Mouse (Mus musculus) left cerebral cortex, adult 9 months (tissue): ENCODE measurements around the gene Dnlz.
A peak's percentile ranks its signal among the peaks of the same experiment; 100 is the strongest.
"Not testable (repeated sequence)": the region's sequence is repeated elsewhere in the genome, so short reads cannot be mapped to it uniquely, and the experiment has no call there.

Experiments
- DNase-seq, 2 experiments: peaks; one replicate each; pipeline ENCODE4 v3.0.0; 2022; ENCODE audit warnings: low spot score in 2 of 2

The Dnlz gene

DNA sequence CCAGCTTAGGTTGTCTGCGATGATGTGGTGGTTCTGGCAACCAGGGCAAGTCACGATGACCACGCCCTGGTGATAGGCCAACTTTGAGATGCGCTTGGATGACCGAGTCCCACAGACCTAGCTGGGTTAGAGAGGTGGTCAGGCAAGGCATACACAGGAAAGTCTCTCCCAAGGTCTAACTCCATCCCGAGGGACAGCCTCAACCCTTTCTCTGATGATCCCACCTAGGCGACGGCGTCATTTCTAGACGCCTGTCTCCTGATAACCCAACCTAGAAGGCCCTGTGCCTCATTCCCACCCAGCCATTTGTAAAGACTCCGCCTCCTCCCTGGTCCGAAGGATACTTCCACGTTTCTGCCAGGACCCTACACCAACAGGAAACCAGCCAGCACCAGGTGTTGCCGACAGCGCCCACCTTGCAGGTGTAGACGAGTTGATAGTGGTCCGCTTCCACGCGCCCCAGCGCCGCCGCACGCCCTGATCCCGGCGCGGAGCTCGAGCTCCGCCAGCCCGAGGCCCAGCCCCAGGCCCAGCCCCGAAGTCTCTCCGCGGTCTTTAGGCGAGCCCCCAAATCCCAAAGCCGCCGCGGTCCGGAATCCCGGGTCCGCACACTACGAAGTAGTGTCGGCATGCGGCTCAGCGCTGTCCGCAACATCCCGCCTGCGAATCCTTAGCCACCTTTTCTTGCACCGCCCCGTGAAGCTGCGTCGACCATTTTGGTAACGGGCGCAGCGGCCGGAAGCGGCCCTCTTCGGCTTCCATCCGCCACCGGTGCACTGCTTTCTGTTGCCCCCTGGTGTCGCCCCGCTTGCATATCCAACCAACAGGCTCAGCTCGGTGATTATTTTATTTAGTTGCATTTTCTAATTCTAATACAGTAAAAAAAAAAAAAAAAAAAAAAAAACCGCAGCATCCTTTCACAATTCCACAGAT lies at the start of gene Dnlz:
Gene Dnlz (minus strand): TSS at position 753 of the 933 bp plus-strand sequence.
- peak; percentile 84 to 94 for DNase-seq

DNA sequence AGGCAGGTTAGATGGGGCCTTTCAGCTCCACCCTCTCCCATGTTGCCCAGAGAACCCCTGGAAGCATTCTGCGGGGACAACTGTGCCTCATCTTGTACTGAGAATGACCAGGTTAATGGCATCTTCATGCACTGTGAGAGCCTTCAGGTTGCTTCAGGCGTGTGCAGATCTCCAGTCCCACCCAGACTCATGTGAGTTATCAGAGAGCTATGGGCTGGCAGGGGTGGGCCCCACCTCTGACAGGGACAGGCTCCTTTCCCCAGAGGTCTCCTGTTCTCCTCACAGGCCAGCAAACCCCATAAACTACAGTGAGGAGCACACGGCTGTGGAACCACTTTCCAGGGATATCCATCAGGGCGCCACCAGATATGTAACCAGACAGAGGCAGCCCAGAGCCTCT lies 49.1 kb upstream of the Dnlz start:
- DNase-seq, result no peak

- no peak for DNase-seq
Measured at GRCm38 (mm10) chr2:26400296-26400695, 48.4 kb upstream of the Dnlz start.

DNA sequence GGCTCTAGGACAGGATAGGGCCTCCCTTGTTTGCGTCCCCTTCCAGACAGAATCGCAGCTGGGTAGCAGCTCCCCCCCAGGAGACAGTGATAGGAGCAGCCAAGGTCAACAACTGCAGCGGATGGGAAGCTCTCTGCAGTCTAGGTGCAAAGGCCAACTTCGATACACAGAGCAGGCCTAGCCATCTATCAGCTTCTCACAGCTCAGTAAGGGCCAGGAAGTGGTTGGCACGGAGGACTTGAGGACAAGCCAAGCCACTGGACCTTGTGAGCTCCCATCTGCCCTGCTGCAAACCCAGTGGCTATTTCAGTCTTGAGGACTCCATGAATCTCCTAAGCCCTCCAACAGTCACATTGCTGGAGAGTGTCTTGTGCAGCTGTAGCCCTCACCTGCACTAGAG lies 47.7 kb upstream of the Dnlz start:
- no peak for DNase-seq

DNA sequence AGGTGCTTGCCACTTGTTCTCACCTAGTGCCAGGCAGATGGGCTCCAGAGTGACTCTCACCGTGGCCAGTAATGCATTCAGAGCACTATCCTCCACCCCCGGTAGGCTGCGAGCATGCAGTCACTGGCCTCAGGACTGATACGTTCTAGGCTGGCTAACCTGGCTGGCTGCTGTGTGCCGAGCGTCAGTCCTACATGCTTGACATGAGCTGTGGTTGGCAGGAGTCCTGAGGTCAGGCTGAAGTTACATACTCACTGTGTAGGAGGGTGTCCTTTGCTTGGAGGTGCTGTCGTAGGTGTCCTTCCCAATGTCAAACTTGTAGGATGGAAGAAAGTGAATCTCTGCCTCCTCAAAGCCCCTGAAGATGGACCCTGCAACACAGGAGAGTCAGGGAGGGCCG lies 47.1 kb upstream of the Dnlz start:
- no peak for DNase-seq

DNA sequence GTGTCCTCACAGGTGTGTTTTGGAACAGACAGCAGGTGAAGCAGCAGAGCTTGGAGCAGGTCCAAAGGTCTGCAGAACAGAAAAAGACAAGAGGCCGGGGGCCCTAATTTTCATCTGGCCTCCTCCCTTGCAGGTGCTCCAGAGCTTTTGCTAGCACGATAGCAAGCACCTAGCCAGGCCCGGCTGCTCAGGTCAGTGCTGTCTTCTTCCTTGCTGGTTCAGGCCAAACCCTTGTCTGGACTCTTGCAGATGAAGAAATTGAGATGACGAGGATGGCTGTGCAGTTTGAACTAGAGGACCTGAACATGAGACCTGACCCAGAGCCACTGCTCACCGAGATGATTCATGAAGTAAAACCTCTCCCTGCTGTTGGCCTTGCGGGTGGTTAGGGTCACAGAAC lies 39.7 kb upstream of the Dnlz start:
- no peak for DNase-seq

DNA sequence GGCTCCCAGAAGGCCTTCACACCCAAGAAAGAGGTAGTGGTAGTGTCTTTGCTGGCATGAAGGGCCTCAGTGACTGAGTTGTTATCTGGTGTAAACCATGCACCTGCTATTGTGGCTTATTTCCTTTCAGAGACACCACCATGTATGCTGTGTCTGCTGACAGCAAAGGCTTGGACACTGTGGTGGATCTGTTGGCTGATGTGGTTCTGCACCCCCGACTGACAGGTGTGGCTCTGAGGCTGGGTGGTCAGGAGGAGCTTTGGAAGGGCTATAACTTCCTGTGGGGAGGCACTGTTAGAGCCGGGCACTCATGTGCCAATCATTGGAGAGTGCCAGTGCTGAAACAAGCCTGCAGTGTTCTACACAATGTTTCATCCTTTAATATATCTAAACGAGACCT lies 39.0 kb upstream of the Dnlz start:
- no peak for DNase-seq

- DNase-seq, result peak in 1 of 2 experiments; percentile 79
Measured at GRCm38 (mm10) chr2:26389154-26389690, 37.3 kb upstream of the Dnlz start, which contains the start of the genes Entr1 and Pmpca. Entr1 (minus strand) TSS chr2:26389316. Pmpca (plus strand) TSS chr2:26389339.

DNA sequence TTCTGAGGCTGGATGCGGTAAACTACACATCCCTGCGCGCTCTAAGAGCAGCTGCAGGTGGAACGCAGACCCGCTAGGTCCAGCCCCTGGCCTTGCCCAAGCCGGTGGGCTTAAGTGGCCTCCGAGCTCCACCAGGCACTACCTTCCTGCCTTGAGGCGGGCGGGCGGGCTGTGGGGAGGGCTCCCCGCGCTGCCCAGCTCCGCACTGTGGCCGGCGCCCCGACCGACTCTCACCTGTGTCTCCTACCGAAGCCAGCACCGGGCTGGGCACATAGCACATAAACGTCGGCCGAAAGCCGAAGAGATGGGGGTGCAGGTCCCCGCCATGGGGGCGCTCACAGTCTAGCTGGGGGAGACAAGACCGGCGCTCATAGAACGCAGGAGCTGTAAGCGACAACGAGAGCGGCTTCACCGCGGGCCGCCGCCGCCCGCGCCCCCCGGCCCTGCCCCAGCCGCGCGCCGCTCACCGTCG lies 36.8 kb upstream of the Dnlz start:
- DNase-seq, result no peak

- no peak for DNase-seq
Measured at GRCm38 (mm10) chr2:26387713-26388112, 35.8 kb upstream of the Dnlz start.

DNA sequence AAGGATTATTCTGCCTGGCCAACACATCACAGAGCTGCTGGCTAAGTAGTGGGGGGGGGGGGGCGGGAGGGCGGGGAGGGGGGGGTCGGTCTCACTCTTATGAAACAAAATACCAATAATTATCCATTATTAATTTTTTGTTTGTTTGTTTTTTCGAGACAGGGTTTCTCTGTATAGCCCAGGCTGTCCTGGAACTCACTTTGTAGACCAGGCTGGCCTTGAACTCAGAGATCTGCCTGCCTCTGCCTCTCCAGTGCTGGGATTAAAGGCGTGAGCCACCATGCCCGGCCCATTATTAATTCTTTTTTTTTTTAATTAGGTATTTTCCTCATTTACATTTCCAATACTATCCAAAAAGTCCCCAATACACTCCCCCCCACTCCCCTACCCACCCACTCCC lies 29.0 kb upstream of the Dnlz start:
- not testable (repeated sequence) for DNase-seq

DNA sequence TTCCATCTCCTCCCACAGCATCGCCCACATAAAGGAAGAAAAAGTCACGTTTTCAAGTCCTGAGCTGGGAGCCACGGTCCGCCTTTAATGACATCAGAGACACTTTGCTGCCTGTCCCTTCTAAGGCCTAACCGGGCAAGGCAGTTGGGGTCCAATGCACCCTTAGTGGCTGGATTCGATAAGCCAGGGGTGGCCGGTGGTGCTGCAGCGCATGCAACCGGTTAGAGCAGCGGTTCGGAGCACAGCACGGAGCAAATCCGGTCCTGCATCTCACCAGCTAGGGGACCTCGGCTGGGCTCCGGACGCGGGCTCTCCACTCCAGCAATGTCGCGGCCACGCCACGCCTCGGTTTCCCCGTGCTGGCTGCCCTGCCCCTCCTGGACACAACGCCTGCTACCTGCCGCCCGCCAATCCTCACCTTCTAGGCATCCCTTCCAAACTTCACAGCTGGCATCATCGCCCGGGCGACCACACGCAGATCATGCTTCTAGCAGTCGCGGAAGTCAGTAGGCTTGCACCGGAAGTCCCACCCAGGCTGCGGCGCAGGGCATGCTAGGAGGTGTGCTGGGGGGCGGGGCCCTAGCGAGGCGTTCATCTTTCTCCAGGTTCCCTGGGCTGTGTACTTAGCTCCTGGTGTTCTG lies 28.3 kb upstream of the Dnlz start, which contains the start of gene Snapc4:
Gene Snapc4 (minus strand): TSS at position 523 of the 641 bp plus-strand sequence.
- DNase-seq, result peak; percentile 61 to 83

DNA sequence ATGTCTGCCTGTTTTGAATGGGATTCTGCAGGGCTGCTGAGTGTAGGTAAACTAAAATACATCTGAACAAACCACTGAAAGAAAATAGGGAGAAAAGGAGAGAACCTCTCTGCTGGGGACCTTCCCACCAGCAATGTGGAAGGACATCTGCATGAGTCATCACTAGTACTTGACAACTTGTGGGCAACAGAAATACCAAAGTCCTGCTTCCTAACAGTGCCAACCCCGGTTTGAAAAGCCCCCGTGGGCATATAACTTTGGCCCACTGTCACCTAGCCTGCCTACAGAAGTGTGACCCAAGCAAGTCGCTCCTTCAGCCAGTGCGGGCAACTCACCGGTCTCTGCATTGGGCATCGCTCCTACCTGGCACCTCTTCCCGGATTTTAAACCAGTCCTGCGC lies 20.5 kb upstream of the Dnlz start:
- no peak for DNase-seq

GRCm38 (mm10) chr2:26368572-26368971 lies 16.7 kb upstream of the Dnlz start:
- no peak for DNase-seq

DNA sequence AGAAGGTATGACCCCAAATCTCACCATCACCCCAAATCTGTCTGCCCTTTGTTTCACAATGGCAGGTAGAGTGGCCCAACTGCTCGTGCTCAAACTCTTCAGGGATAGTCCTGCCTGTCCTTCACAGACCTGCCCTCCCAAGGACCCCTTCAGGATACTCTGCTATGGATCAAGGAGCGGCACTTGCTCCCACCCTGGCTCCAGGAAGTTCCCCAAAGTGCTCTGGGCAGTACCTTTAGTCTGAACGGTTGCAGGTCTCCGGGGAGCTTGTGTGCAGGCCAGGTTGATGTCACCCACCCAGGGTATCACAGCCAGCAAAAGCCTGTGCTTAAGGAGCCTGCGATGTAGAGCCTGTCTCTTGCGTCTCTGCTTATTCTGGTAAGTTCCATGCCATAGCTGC lies 16.0 kb upstream of the Dnlz start:
- no peak for DNase-seq

DNA sequence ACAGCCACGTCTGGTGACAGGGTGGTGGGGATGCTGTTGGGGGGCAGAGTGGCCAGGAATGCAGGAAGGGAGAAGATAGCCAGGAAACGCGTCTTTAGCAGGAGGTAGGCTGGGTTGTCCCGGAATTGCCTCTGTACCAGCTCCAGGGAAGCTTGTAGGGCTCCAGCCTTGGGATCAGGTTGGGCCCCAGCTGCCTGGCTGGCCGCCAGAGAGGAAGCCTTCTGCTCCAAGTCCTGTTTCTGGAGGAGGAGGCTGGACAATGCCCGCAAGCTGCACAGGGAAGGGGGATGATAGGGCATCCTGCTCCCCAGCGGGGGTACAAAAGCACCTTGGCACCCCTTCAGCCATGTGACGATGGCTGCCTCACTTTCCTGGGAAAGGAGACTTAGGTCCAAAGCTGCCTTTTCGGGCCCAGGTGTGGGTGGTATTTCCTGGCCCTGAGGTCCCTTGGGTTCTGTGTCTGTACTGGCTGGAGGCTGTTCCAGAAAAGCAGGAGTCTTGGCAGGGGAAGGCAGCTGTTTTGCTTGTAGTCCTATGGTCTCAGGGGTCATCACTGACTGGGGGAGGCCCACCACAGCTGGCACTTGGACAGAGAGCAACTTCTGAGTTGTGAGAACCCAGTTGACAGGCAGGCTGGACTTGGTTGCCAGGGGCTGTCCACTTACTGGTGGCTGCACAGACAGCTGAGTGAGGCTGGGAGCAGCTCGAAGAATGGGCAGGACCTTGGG lies 13.0 kb upstream of the Dnlz start:
- DNase-seq, result peak in 1 of 2 experiments; percentile 36

DNA sequence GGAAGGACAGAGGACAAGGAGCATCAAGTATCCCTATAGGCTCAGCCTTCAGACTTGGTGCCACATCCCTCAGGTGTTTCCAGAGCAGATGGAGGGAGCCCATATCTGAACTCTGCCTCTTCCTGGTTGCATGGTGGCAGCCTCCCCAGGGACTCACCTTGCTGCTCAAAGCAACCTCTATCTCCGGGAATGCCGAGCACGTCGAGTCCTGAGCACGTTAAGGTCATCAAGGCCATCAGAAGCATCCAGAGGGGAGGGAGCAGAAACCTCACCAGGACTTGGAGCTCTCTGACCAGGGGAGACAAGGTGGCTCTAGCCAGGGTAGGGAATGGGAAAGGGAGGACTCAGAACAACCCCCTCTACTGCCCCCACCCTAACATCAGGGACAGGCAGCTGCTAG lies 11.6 kb upstream of the Dnlz start:
- no peak for DNase-seq

DNA sequence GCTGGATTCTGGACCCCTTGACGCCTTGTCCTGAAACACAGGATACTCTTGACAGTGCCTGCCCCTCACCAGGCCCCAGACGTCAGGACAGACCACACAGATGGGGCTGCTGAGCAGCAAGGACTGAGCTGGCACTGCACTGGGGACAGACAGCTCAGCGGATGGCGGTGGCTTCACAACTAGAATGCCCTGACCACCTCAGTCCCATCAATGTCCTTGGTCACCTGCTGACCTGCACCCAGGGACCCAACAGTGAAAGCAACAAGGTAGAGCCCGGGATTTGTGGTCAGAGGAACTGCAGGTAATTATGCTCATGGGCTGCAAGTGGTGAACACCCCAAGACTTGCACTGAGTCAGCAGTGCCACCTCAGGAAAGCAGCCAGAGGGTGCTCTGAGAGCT lies 11.1 kb upstream of the Dnlz start:
- DNase-seq, result no peak

GRCm38 (mm10) chr2:26360772-26361171 lies 8.9 kb upstream of the Dnlz start, which contains the start of gene Card9:
Card9 (minus strand) TSS chr2:26360918.
- no peak for DNase-seq

DNA sequence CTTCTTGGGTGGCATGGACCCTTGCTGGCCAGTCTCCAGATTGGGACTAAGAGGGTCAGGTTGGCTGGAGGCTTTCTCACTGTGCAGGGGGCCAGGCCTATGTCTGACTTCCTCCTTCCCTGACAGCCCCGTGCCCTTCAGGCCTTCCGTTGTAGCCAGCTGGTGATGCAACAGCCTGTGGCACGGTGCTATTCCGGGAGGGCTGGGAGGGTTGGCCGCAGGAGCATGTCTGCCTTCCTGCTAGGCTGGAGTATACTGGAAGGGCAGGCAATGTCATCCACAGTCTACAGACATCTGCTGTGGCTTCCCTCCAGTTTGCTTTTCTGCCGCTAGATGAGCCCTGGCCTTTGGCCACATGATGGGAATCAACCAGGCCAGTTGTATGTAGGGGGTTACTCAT lies 8.1 kb upstream of the Dnlz start:
- DNase-seq, result no peak

DNA sequence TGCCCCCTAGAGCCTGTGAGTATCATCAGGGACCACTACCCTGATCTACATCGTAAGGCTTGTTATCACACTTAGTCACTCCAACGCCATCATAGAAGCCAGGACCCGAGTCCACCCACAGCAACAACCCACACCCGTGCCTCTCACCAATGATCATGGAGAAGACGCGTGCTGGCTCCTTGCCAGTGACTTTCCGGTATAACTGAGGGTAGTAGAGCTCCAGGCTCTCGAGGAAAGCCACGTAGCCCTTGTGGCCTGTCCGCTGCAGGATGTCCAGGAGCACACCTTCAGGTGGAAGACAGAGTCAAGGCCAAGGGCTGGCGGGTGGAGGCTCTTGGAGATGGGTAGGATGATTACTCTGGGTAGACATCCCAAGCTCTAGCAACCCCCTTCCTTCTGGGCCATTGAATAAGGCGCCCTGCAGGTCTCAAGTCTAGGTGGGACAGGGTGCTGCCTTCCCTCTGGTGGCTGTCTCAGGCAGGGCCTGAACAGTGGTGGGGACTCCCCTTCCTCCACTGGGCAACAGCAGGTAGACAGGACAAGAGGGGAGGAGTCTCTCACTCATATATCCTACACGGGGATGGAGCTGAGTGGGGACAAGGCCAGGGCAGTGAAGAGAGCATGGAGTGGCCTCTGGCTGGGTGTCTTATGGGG lies 6.9 kb upstream of the Dnlz start:
- no peak for DNase-seq
